Mouse (Mus musculus): ENCODE results near the gene Kyat1.

Gene Kyat1

GRCm38 (mm10) chr2:30205629-30206357 is at the start of gene Kyat1:
TSS of gene Kyat1 (minus strand) at chr2:30205847.
- DNase-seq (ENCODE audit: low spot score) = peak; percentile 94

DNA sequence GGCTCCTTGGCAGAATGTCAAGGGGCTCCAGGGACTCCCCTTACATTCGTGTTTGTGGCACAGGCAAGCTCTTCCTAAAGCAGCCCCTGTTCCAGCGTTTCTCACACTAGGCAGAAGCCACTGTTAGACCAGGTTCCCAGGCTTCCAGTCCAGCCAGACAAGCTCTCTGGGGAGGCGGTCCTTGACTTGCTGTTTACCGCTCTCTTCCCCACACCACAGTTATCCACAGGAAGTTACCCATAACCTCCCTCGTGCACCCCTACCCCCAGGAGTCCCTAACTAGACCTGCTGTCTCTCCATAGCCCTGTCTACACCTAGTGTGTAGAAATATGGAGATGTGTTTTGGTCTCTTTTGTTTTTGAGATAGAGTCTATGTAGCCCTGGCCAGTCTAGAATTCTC is 48.2 kb upstream of the Kyat1 start:
- no peak for DNase-seq (ENCODE audit: low spot score)

DNA sequence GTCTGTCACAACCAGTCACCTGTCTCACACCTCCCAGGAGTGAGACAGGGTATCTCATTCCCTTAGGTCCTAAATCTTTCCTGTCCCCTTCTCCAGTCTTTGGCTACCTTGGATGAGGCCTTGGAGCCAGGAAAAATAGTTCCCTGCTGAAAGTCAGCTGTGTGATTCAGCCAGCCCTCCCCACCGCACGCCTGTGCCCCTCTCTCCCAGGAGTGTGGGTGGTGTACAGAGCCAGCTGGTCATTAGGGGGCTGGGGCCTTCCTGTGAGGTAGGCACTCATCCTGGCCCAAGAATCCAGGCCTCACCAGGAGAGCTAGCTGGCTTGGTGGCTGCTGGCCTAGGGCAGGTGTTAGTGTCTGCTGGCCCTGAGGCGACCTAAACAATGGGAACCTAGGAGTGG is 46.9 kb upstream of the Kyat1 start:
- DNase-seq (ENCODE audit: low spot score) = no peak

- DNase-seq (ENCODE audit: low spot score) = no peak
Observed at GRCm38 (mm10) chr2:30251417-30252104, 45.9 kb upstream of the Kyat1 start.

GRCm38 (mm10) chr2:30250166-30251128 is 44.8 kb upstream of the Kyat1 start:
- DNase-seq (ENCODE audit: low spot score) = no peak

DNA sequence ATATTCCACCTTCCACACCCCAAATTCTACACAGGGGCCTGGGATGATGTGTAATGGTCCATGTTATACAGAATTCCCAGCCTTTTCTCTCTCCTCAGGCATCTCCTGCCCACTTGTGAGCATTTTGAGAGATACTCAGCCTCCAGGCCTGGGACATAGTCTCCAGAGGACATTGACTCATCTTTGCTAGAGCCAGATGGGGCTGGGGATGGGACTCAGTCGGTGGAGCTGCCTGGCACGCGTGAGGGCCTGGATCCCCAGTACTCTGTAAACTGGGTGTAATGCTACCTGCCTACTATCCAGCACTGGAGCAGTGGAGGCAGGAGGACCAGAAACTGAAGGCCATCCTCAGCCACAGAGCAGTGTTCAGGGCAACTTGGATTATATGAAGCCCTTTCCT is 43.5 kb upstream of the Kyat1 start:
- DNase-seq (ENCODE audit: low spot score) = no peak

- no peak for DNase-seq (ENCODE audit: low spot score)
Observed at GRCm38 (mm10) chr2:30247681-30248080, 42.0 kb upstream of the Kyat1 start.

DNA sequence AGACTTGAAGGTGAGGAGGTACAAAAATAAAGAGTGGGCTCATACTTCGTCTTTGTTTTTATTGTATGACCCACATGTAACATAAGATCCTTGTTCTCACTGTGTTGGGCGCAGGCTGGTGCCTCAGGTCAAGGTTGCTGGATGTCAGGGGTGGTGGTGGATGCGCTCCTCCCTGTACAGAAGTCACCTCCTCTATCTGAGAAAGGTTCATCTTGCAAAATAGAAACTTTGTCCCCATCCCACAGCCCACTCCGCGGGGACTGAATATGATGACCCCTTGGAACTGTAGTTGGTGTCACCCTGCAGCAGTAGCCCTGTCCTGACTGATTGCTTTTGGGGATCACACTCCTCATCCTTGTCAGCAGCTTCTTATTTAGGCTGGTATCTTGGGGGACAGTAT is 41.4 kb upstream of the Kyat1 start:
- no peak for DNase-seq (ENCODE audit: low spot score)

GRCm38 (mm10) chr2:30244595-30245178 is 39.0 kb upstream of the Kyat1 start:
- no peak for DNase-seq (ENCODE audit: low spot score)

- DNase-seq (ENCODE audit: low spot score) = no peak
Observed at GRCm38 (mm10) chr2:30243391-30243790, 37.7 kb upstream of the Kyat1 start.

- no peak for DNase-seq (ENCODE audit: low spot score)
Observed at GRCm38 (mm10) chr2:30242509-30242908, 36.9 kb upstream of the Kyat1 start.

GRCm38 (mm10) chr2:30240267-30240666 is 34.6 kb upstream of the Kyat1 start, which contains the start of gene Gm28035:
TSS of gene Gm28035 (plus strand) at chr2:30240567.
- no peak for DNase-seq (ENCODE audit: low spot score)

DNA sequence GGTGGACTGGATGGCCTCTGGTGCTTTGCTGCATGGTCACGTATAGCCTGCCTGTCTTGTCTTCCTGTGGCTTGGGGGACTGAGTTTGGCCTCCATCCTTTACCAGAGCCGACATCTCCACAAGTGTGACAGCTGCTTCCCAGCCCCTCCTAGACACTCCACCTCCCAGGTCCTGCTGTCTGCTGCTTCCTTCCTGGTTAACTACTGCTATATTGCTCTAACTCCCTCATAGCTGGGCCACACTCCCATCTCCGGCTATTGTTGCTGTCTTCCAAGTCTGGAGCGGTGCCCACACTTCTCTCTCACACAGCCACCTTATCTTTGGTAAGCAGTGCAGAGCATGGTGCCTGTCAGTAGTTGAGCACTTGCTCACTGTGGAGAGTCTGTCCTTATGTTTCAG is 34.1 kb upstream of the Kyat1 start:
- no peak for DNase-seq (ENCODE audit: low spot score)

DNA sequence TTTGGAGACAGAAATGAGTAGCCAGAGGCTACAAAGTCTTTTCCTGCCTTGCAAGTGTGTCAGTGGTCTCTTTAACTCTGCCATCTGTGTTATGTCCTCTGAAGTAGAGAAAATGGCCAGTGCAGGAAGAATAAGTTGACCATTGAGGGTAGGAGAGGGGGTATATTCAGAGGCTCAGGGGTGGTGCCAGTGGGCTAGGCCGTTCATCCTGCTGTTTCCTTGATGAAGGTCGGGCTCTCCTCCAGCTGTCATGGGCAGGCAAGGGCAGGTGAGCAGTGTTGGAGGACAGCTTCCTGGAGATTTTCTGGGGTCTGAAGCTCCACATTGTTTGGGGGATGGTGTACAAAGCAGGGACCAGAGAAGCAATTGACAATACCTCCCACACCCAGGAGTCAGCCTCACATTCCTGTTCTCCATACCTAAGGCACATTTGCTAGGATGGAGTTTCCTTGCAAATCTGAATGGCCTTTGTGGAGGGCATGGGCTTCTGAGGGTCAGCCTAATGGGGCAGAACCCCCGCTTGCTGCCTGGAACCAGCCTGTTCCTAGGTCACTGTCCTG is 33.3 kb upstream of the Kyat1 start:
- DNase-seq (ENCODE audit: low spot score) = no peak

DNA sequence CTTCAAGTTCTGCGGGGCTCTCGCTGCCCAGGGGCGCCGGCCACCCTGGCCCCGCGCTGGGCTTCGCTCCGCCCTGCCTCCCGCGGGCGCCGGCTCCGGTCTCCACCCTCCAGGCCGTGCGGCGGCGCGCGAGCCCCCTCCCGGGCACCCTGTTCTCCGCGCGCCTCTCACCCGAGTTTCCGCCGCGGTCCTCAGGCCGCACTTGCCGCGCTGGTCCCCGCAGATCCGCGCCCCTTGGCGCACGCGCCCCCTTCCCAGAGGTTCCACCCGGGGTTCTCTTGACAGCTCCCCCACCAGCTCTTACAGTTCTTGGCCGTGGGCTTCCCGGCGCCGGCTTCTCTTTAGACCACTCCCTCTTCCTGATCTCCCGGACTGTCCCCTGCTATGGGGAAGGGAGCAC is 32.2 kb upstream of the Kyat1 start:
- DNase-seq (ENCODE audit: low spot score) = peak; percentile 65

GRCm38 (mm10) chr2:30237199-30237880 is 31.7 kb upstream of the Kyat1 start, which contains the start of gene Lrrc8a:
TSS of gene Lrrc8a (plus strand) at chr2:30237715.
- peak; percentile 100 for DNase-seq (ENCODE audit: low spot score)

- DNase-seq (ENCODE audit: low spot score) = no peak
Observed at GRCm38 (mm10) chr2:30236426-30237198, 31.0 kb upstream of the Kyat1 start.

GRCm38 (mm10) chr2:30235593-30235992 is 29.9 kb upstream of the Kyat1 start:
- DNase-seq (ENCODE audit: low spot score) = no peak

DNA sequence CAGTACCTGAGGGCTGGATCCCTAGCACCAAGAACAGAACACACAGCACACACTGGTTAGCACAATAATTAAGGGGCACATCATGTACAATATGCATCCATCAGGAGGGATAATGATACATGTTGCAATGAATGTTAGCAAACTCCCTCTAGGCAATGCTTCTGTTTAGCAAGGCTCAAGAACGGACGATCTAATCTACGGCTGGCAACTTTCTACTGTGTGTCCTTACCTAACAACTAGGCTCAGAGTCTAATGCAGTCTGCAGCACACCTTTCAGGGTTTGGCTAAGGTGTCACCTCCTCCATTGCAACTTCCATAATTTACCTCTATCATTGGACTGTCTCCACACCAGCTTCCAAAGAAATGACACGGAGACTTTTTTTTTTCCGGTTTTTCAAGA is 10.6 kb upstream of the Kyat1 start:
- DNase-seq (ENCODE audit: low spot score) = no peak

DNA sequence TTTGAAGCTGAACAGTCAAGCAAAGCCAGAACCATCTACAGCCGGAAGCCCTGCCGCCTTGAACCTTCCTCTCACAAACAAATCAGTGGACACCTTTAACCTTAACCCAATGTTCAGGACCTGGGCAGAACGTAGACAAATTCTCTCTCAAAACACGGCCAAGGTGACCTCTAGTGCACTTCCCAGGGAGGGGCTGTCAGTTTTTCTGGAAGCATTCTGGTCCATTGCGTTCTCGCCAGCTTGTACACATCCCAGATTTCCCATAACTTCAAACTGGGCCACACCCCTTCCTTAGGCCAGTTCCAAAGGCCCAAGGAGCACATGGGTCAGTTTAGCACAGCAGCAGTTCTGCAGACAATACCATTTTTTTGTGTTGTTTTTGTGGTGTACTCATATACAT is 9.8 kb upstream of the Kyat1 start:
- DNase-seq (ENCODE audit: low spot score) = no peak
